Mouse (Mus musculus) cortical plate, adult 2 months (tissue): ENCODE results near the gene Catsperz.

Experiments
- CTCF ChIP-seq: fragments of 200-500 bp; IDR thresholded peaks from 2 replicates; pipeline ENCODE4 v1.5.1; 2011; ENCODE audit warnings: mild to moderate bottlenecking, control low read depth, low read length; ENCODE audit not compliant: insufficient read depth; ENCODE audit errors: extremely low read depth
- POLR2A ChIP-seq: fragments of 200-500 bp; IDR thresholded peaks from 2 replicates; pipeline ENCODE4 v1.6.1; 2011; ENCODE audit warnings: mild to moderate bottlenecking, low read length, control low read depth; ENCODE audit not compliant: insufficient read depth; ENCODE audit errors: extremely low read depth

DNA sequence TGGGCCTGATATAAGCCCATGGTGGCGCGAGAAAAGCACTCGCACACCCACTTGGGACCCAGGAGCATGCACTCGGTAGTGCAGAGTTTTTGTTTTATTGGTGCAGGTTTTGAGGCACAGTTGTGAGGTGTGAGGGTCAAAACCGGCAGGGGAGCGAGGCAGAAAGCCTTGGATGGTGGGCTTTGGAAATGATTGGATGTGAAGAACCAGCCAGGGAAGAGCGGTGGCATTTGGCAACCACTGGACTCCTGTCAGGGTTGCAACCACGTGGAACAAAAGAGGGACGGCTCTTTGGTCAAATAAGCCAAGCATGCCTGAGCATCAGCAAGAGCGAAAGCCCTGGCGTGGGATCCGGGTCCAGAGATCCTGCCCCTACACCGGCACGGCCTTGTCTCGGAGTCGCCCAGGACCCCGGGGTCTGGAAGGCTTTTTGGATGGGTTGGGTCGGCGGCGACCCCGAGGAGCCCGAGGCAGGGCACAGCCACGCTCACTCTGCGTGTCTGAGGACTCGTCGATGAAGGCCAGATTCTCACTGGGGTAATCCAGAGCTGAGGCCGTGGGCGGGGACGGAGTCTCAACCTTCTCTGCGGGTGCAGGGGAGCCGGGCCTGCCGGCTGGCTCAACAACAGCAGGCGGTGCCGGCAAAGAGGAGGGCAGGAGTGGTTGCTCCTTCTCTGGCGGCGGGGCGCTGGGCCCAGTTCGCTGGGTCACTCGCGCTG is 590 bp upstream of the Catsperz start:
- TF ChIP-seq CTCF: no peak
- no peak for TF ChIP-seq POLR2A
